Mouse (Mus musculus) gastrocnemius, adult 8-10 months (tissue): ENCODE data around the gene Cmtm6. TPM values are rescaled to one million over a fixed set of nuclear protein-coding genes. Genes with fewer than 3 reads are reported as not detected.
"Not testable (repeated sequence)": the region's sequence is repeated elsewhere in the genome, so short reads cannot be mapped to it uniquely, and the experiment has no call there.

Source experiments
- DNase-seq, 2 experiments: peaks; one replicate each; pipeline ENCODE4 v3.0.0; 2022; ENCODE audit warnings: low spot score in 2 of 2
- total RNA-seq, 4 experiments: library from RNA; stranded (reverse); gene quantifications; 2 replicates each; pipeline ENCODE4 v1.2.4; 2022

Gene Cmtm6
- total RNA-seq, result 1 to 10 TPM; 4.1 to 5.2 (median 4.5) TPM

- peak; percentile 95 to 96 for DNase-seq
Measured at GRCm38 (mm10) chr9:114731011-114731755, at the start of gene Cmtm6. Gene Cmtm6, plus strand, starts transcription at chr9:114731116.

GRCm38 (mm10) chr9:114682193-114682592 is 48.7 kb upstream of the Cmtm6 start:
- DNase-seq, result no peak

- no peak for DNase-seq
Measured at GRCm38 (mm10) chr9:114686245-114686644, 44.7 kb upstream of the Cmtm6 start.

- no peak for DNase-seq
Measured at GRCm38 (mm10) chr9:114687639-114688038, 43.3 kb upstream of the Cmtm6 start.

GRCm38 (mm10) chr9:114688252-114688952 is 42.5 kb upstream of the Cmtm6 start, which contains the start of gene Dync1li1:
Gene Dync1li1, plus strand, starts transcription at chr9:114688790.
- peak; percentile 93 to 96 for DNase-seq

GRCm38 (mm10) chr9:114688953-114689407 is 41.9 kb upstream of the Cmtm6 start:
- no peak for DNase-seq

- no peak for DNase-seq
Measured at GRCm38 (mm10) chr9:114690119-114690601, 40.8 kb upstream of the Cmtm6 start.

GRCm38 (mm10) chr9:114691112-114691511 is 39.8 kb upstream of the Cmtm6 start:
- no peak for DNase-seq

- DNase-seq, result not testable (repeated sequence)
Measured at GRCm38 (mm10) chr9:114695662-114696061, 35.3 kb upstream of the Cmtm6 start.

- DNase-seq, result no peak
Measured at GRCm38 (mm10) chr9:114697072-114697471, 33.8 kb upstream of the Cmtm6 start.

GRCm38 (mm10) chr9:114697926-114698325 is 33.0 kb upstream of the Cmtm6 start:
- DNase-seq, result no peak

- DNase-seq, result no peak
Measured at GRCm38 (mm10) chr9:114699262-114699661, 31.7 kb upstream of the Cmtm6 start.

GRCm38 (mm10) chr9:114699882-114700665 is 30.8 kb upstream of the Cmtm6 start:
- DNase-seq, result no peak

GRCm38 (mm10) chr9:114701031-114701430 is 29.9 kb upstream of the Cmtm6 start:
- DNase-seq, result no peak

- DNase-seq, result no peak
Measured at GRCm38 (mm10) chr9:114701921-114702320, 29.0 kb upstream of the Cmtm6 start.

- no peak for DNase-seq
Measured at GRCm38 (mm10) chr9:114707805-114708204, 23.1 kb upstream of the Cmtm6 start.

- DNase-seq, result no peak
Measured at GRCm38 (mm10) chr9:114710345-114710744, 20.6 kb upstream of the Cmtm6 start.

- no peak for DNase-seq
Measured at GRCm38 (mm10) chr9:114713481-114713880, 17.4 kb upstream of the Cmtm6 start.

- DNase-seq, result no peak
Measured at GRCm38 (mm10) chr9:114716677-114717331, 14.1 kb upstream of the Cmtm6 start.

GRCm38 (mm10) chr9:114727315-114727714 is 3.6 kb upstream of the Cmtm6 start:
- DNase-seq, result no peak

- DNase-seq, result not testable (repeated sequence)
Measured at GRCm38 (mm10) chr9:114728432-114728831, 2.5 kb upstream of the Cmtm6 start.
